Mouse (Mus musculus) CD8-positive naive resting alpha-beta T cell, adult 2 months (primary cell): ENCODE measurements around the gene Pfn1.

Experiments
- DNase-seq, 2 experiments: peaks; one replicate each; pipeline ENCODE4 v3.0.0; 2022; ENCODE audit warnings: low read depth in 2 of 2, low spot score in 2 of 2

Pfn1 gene

GRCm38 (mm10) chr11:70654198-70654922 lies at the start of gene Pfn1:
Gene Pfn1 (minus strand): TSS chr11:70654644.
- peak; percentile 64 to 67 for DNase-seq

GRCm38 (mm10) chr11:70702781-70703180 lies 48.3 kb upstream of the Pfn1 start:
- DNase-seq: no peak

GRCm38 (mm10) chr11:70701984-70702733 lies 47.7 kb upstream of the Pfn1 start:
- no peak for DNase-seq

GRCm38 (mm10) chr11:70701221-70701955 lies 46.9 kb upstream of the Pfn1 start:
- no peak for DNase-seq

GRCm38 (mm10) chr11:70700613-70701012 lies 46.2 kb upstream of the Pfn1 start:
- DNase-seq: peak; percentile 34 to 36

GRCm38 (mm10) chr11:70699722-70700556 lies 45.5 kb upstream of the Pfn1 start, which contains the start of the genes Inca1 and Kif1c:
Gene Inca1 (minus strand): TSS chr11:70700155.
Gene Kif1c (plus strand): TSS chr11:70700548.
- peak; percentile 90 to 93 for DNase-seq

GRCm38 (mm10) chr11:70699051-70699450 lies 44.6 kb upstream of the Pfn1 start:
- no peak for DNase-seq

GRCm38 (mm10) chr11:70697376-70697775 lies 42.9 kb upstream of the Pfn1 start:
- peak in 1 of 2 experiments; percentile 37 for DNase-seq

GRCm38 (mm10) chr11:70693504-70693903 lies 39.1 kb upstream of the Pfn1 start:
- DNase-seq: no peak

- no peak for DNase-seq
Observed at GRCm38 (mm10) chr11:70689578-70689977, 35.1 kb upstream of the Pfn1 start.

GRCm38 (mm10) chr11:70688372-70688771 lies 33.9 kb upstream of the Pfn1 start:
- DNase-seq: no peak

- peak; percentile 76 to 80 for DNase-seq
Observed at GRCm38 (mm10) chr11:70687601-70688199, 33.3 kb upstream of the Pfn1 start, which contains the start of gene Camta2. Gene Camta2 (minus strand): TSS chr11:70688105.

GRCm38 (mm10) chr11:70686901-70687566 lies 32.6 kb upstream of the Pfn1 start:
- DNase-seq: no peak

- no peak for DNase-seq
Observed at GRCm38 (mm10) chr11:70683640-70684039, 29.2 kb upstream of the Pfn1 start.

- peak; percentile 19 to 34 for DNase-seq
Observed at GRCm38 (mm10) chr11:70681897-70682581, 27.6 kb upstream of the Pfn1 start.

GRCm38 (mm10) chr11:70681170-70681569 lies 26.7 kb upstream of the Pfn1 start:
- DNase-seq: no peak

- DNase-seq: no peak
Observed at GRCm38 (mm10) chr11:70679894-70680293, 25.4 kb upstream of the Pfn1 start.

GRCm38 (mm10) chr11:70679361-70679760 lies 24.9 kb upstream of the Pfn1 start:
- DNase-seq: no peak

GRCm38 (mm10) chr11:70678576-70678975 lies 24.1 kb upstream of the Pfn1 start:
- no peak for DNase-seq
